Mouse (Mus musculus): Measurements from ENCODE around the gene Elp4.

Gene Elp4

DNA sequence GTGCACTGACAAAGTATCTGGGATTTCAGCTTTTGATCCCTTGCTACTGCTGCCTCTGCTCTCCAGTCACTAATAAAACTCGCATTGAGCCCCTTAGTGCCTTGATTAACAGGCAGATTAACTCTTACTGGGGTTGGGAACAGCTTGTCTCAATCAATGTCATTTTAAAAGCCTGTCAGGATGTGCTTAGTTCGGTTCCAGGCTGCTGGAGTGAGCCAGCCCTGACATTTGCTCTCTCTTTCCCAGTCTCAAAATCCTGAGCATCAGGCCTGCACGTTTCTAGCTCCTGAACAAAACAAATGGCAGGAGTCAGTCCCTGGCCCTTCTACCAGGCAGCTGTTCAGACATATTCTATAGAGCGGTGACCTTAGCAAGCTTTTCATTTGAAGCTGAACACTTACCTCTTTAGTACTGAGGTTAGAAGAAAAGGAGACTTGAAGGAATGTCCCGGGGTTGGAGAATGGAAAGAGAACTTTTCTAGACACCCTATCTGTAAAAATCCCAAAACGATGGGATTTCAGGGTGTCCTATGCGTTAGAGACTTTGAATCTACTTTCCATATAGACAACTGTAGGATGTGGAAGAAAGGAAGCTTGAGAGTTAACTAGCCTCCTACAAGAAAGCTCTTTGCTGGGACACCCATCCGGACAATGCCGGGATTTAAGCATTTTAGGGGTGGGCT, 233.1 kb downstream of the Elp4 start:
- DNase-seq (ENCODE audit: low read depth, low spot score), result no peak

DNA sequence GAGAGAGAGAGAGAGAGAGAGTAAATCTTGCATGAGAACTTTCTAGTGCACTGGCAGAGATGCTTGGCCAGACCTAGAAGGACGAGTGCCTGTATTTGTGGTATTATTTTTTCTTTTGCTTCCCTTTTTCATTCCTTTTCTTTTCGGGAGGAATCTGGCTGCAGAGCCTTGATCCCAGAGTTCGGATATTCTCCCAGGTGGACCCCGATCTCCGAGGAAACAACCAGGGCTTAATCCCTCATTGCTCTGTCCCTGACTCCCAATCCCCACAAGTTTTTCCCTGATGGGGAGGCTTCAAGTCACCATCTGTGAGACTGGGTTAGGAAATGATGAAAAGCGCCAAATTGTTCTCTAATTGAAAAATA, 233.7 kb downstream of the Elp4 start:
- no peak for DNase-seq (ENCODE audit: low read depth, low spot score)

DNA sequence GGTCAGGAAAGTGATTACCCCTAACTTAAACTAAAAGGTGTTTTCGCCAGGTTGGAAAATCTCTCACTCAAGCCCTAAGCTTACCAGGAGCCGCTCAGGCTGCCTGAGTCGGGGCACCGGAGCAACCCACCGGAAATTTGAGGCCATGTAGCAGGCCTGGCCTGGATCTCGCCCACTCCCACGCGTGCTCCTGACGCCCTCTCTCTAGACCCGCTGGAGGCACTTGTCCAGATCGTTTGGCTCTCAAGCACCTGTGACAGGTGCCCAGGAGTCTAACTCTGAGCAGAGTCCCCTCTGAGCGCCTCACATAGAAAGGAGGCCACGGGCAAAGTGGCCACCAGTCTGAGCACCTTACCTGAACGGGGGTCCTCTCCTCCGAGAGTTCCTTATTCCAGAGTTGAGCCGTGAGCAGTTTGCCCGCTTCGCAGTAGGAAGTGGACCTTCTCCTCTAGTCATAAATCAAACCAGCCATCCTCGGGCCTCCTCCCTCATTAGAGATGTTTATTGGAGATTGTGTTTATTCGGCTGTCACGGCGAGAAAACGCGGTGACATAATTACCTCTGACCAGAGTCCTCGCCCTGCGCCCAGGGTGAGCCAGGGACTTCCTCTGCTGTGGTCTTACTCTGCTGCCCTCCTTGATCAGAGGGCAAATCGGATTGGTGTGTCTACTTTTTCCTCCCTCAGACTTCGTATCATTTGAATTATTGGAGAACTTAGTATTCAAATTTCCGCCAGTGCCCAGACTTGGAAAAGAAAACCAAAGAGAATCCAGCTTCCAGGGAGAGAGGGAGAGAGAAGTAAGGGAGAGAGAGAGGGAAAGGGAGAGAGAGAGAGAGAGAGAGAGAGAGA, 234.3 kb downstream of the Elp4 start:
- DNase-seq (ENCODE audit: low read depth, low spot score), result peak; percentile 14

DNA sequence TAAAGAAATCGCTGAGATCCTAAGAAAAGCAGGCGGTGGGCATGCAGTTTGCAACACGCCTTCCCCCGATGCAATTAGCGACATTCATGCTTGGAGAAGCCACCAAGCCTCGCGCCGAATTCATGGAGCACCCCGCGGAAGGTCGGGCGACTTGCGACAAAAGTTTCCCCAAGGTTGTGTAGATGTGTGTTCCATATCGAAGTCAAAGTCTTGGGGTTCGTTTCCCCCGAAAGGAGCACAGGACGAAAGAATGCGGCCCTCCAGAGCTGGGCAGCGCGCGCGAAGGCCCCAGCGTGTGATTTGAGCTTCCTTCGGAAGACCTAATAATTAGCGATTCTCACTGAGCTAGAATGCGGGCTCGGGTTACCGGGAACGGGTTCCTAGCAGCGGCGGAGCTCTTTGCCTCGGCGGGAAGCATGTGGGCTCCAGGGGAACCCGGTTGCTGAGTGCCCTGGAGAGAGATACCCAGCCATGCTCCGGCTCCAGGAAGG, 234.9 kb downstream of the Elp4 start:
- peak; percentile 27 for DNase-seq (ENCODE audit: low read depth, low spot score)

DNA sequence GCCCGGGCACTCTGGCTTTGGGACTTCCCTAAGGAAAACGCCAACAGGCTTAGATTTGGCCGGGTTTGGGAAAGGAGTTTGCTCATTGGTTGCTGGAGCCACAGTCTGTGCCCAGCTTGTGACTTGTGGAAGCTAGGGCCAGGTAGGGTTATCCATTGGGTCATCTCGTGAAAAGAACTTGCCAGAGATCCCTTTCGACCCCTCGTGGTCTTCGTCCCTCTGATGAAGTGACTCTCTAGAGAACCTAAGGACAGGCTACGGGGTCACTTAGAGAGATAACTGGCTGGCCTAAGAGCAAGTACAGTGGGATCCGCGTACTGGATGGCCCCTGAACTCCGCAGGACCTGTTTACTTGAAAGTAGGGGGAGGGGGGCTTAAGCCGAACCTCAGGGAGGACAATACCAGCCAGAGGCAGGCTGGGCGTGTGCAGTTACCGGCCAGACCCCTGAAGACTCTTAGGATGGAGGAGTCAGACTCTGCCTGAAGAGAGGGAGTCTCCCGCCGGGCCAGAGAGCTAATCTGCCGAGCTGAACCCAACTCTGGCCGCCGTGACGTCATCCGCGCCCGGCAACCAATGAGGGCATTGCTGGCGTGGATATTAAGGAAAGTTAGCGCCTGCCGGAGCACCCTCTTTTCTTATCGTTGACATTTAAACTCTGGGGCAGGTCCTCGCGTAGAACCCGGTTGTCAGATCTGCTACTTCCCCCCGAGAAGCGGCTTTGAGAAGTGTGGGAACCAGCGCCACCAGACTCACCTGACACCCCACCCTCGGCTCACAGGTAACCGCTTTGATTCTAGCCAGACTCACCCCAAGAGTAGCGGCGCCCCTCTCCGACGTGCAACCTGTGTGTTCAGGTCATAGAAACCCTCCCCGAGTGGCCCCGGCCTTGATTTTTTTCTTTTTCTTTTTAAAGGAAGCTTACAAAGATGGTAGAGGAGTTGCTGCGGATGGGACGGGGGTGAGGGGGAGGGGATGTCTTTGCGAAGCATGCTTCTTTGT, 235.8 kb downstream of the Elp4 start, which contains the start of gene Pax6:
Gene Pax6, plus strand, starts transcription at position 630 of the 1,000 bp plus-strand sequence.
- DNase-seq (ENCODE audit: low read depth, low spot score), result peak; percentile 65

DNA sequence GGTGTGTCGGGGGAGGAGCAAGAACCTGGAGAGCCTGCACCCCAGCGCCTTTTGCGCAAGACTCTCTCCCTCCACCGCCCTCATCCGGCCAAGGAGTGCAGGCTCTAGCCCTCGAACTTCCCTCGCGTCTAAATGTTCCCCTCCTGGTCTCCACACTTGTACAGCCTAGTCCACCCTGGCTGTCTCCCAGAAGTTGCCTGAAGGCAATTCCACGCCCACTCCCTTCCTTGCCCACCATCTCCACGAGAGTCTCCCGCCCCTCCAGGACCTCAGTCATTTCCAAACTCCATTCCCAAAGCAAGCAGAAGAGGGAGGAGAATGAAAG, 236.8 kb downstream of the Elp4 start:
- DNase-seq (ENCODE audit: low read depth, low spot score), result no peak

DNA sequence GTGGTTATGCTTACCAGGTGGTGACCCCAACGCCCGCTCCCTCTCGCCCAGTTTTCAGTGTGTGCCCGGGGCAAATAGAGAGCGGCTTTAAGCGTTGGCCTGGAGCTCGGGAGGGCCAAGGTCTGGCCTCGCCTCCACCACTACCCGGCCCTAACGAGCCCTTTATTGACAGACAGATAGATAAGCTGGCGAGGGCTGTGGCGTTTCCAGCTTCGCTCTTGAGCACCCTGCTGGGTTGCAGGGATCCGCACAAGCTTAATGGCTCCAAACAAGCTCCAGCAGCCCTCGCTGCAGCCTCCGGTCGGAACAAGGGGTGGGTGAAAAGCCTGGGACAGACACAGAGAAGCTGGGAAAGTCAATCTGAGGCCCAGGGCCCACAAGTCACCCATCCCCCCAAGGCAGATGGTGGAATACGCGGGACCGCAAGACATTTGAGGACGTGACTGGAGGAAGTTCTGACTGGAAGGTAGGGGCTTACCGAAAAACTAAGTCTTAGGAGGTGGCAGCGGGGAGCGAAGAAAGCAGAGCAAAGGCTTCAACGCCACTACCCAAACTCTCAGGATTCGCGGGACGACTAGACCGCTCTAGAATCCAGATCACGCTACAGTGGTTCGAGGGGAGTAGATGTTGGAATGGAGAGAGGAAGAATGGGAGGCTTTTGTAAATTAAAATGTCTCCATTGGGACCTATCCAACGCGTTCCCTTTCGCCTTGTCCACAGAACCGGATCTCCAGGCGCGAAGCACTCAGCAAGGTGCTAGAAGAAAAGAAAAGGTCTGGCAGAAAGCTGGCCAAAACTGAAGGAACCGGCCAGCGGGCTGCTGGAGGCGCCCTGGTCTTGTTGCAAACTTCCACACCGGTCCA, 237.4 kb downstream of the Elp4 start:
- DNase-seq (ENCODE audit: low read depth, low spot score), result peak; percentile 54

DNA sequence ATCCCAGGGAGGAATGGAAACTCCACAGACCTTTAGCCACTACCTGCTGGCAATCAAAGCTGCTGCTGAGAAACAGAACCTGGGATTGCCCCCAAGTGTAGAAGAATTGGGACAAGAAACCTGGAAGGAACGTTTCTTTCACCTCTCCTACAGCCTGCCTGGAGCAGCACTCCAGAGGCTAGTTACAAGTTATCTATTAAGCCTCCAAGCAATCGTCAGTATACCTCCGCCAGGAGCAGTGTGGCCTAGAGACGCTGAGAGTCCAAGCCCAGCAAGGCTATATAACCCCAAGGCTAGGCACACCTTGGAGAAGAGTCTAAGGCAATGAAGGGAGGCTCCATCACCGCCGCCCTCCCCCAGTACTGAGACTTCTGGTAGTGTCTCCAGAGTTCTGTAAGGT, 238.0 kb downstream of the Elp4 start:
- DNase-seq (ENCODE audit: low read depth, low spot score), result peak; percentile 22

DNA sequence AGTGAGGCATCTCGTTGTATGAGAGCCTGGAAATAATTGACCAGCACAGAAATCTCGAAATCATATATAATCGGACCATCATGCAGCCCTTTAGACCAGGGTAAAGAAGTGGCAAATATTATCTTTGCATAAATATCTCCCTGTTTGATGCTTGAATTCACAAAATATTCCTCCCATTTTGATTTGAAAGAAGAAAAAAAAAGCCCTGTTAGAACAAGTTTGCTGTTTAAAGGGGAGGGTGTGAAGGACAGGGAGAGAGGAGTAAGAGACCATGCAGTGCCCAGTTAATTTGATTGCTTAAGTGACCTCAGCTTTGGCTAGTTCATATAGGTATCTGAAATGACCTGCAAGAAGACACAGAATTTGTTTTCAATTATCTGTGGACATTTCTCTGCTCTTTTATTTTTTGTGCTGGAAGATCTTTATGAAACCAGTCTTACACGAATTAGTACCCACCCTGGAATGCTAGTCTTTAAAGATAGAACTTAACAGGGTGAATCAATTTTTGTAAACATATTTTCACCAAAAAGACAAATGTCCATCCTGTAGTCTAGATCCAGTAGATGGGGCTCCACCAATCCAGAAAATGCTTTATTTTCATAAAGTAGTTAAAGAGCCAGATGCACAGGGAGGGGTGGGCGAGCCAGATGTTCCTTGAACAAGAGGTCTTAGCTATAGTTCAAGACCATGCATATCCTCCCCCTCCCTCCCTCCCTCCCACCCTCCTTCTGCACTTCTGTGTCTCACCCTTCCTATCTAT, 238.7 kb downstream of the Elp4 start:
- no peak for DNase-seq (ENCODE audit: low read depth, low spot score)

DNA sequence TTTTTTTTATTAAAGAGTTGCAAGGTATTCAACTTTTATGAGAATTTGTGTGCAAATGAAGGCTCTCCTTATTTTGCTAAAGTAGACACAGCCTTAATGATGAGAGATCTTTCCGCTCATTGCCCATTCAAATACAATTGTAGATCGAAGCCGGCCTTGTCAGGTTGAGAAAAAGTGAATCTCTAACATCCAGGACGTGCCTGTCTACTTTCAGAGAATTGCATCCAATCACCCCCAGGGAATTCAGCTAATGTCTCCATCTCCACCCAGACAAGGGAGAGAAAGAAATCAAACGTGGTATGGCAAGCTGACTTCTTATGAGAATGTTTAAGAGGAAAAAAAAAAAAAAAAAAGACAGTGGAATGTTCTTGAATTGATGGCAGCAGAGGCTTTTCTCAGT, 239.4 kb downstream of the Elp4 start:
- DNase-seq (ENCODE audit: low read depth, low spot score), result no peak

DNA sequence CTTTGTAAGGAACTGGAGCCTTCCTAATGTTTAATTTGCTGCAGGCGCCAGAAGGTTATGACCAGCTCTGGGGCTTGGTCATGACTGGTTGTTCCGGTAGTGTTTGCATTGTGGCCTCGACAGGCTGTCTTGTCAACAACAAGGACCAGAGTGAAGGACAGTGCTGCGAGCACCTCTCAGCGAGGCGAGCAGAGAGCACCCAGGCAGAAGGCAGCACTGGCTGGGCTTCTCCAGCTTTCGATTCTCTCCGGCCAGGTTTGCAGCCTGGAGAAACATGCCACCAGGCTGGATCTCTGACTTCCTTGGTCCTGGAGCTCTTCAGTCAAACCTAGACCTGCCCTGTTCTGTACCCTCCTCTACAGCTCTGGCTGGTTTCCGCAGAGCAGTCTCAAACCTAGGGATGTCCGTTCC, 241.3 kb downstream of the Elp4 start:
- no peak for DNase-seq (ENCODE audit: low read depth, low spot score)

DNA sequence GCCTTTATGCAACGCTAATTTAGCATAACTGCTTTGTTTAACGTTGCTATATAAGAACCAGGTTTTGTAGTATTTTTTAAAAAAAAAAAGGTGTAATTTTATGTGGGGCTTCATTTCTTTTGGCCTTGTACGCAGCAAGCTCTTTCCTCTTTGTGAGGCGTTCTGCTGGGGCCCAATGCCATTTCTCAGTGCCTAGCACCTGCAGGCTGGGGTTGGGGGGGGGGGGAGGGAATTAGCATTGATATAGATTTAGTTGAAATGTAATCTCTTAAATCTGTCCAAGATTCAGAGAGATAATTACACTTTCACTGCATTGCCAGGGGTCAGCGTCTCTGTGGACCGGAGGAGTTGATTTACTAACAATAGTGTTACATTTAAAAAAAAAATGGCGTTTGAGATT, 241.8 kb downstream of the Elp4 start:
- DNase-seq (ENCODE audit: low read depth, low spot score), result no peak

DNA sequence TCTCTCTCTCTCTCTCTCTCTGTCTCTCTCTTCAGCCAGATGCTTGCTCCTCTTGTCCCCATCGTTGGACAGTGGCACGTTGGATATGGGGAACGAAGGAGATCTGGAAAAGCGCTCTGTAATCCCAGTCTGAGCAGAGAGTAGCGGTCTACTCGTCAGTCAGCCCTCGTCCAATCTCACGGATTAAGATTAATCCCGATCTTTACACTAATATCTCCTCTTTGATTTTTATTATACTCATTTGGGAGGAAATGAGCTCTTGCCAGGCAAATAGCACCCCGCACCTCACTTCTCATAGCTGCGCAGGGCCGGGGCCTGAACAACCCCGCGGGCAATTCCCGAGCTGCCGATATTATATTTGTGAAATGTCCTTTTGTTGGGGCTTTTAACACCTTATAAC, 242.2 kb downstream of the Elp4 start:
- DNase-seq (ENCODE audit: low read depth, low spot score), result peak; percentile 8

DNA sequence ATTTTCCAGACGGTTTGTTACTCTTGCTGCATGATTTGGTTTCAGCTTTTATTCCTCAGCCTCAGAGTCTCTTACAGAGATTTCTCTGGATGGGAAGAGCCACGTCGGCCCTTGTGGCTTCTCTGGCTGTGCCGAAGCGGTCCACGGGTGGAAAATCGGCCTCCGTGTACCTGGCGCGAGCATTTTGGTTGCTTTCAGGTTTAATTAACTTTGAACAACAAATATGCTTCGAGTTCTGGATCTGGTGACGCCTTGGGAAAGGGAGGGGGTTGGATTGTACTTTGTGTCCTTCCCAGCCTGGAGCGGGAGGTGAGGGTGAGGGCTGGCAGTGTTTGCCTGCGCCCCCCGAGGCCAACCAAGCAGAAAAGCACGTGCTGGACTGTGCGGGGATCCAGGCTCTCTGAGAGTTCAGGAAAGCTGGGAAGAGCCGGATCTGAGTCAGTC, 242.7 kb downstream of the Elp4 start:
- peak; percentile 10 for DNase-seq (ENCODE audit: low read depth, low spot score)

DNA sequence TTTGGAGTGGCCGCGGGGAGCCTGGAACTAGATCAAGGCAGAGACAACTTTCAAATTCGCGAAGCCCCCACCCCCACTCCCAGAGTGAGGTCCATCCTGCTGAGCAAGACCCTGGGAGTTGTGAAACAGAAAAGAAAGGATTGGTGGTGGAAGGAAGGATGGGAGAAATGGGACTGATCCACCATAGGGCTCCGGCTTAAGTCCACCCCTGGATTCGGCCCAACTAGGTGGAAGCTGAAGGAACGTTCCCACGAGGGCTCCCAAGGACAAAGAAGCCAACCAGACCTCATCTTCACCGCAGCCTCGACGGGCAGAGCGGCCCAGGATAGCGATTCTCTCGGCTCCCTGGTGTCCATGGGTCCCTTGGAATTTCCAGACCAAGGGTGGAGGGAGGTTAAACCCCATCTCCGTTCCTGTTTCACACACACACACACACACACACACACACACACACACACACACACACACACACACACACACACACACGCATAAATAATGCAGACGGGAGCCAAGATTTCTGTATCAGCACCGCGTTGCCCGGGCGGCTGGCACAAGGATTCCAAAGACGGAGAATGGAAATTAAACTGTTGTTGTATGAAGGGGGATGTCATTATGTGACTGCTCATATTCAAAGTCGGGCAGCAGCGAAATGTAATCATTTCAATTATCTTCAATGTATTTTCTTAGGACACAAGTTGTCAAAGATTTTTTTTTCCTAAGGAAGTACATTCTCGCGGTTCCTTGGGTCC, 243.3 kb downstream of the Elp4 start:
- peak; percentile 31 for DNase-seq (ENCODE audit: low read depth, low spot score)

DNA sequence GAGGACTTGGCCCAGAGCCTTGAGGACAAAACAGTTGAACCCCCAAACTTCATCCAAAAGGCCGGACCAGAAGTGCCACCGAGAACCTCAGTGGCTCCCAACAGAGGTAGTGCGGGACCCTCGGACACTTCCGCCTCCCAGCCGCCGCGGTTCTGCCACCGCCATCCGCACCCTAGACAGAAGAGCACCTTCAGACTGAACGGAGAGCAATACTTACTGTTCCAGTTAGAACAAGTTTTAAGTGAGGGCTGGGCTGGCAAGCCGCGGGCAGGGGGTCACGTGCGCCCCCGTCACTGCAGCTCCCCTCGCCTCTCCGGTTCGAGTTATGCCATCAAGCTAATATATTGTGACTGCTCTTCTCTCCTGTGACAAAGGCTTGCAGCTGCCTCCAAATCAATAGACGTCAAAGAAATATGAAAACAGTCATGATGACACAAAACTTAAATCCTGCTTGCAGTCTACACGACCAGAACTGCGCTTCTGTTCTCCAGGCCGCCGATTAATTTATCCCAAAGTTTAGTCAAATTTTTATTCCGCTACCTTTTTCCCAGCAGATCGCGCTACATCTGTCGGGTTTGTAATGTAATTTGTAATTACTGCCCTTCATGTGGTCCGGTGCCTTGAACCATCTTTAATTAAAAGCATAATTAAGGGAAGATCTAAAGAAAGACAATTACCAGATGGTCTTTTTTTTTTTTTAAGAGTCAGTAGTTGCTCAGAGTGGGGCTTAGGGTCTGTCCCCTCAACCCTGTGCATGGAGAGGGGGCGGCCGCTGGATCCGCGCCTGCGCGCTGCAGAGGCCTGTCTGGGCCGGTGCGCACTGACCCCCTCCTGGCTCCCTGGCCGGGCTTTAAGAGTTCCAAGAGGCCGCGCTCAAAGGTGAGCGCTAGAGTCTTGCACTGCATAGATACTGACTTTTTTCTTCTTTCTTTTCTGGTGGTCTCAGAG, 244.2 kb downstream of the Elp4 start:
- peak; percentile 22 for DNase-seq (ENCODE audit: low read depth, low spot score)

DNA sequence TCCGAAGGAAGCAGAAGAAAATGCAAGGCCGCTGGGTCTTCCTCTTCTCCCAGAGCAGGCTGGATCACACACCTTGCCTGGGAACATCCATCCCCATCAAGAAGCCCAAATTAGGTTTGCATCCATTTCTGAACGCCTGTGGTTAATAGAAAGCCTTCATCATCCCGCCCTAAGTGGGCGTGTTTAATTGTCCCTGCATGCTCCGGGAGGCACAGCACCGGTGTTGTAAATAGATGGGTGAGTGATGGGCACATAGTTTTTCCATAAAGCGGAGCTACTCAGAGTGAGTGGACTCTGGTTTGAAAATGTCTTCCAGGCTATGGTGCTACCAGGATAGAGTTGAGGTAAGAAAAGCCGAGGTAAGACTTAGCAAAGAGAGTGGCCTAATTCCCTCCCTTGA, 245.0 kb downstream of the Elp4 start:
- peak; percentile 7 for DNase-seq (ENCODE audit: low read depth, low spot score)

DNA sequence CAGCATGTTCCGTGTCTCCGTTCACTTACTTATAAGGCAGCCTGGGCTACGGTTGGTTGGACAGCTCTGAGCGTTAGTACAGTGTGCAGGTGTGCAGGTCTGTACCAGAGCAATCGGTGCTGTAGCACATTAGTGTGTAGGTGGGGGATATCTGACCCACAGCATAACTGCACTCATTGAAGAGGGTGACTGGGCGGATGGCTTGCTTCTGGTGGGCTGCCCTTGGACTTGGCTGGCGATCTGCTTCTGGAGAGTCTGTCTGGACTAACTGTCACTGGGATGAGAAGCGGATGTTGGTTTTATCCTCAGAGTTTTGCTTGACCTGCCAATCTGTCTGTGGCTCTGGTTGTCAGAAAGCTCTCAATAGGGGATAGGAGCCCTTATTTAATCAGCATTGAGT, 247.9 kb downstream of the Elp4 start:
- DNase-seq (ENCODE audit: low read depth, low spot score), result peak; percentile 16

All from R1 (cell line).